Mouse (Mus musculus) thymus, adult 2 months (tissue): ENCODE measurements around the gene Pcsk6.

ENCODE experiments used
- CTCF ChIP-seq: fragments of 200-500 bp; IDR thresholded peaks from 2 replicates; pipeline ENCODE4 v1.5.1; 2012; ENCODE audit warnings: mild to moderate bottlenecking, control low read depth, low read length, moderate library complexity, borderline replicate concordance; ENCODE audit not compliant: control insufficient read depth, poor library complexity, insufficient read depth; ENCODE audit errors: extremely low read depth
- POLR2A ChIP-seq: fragments of 200-500 bp; IDR thresholded peaks from 2 replicates; pipeline ENCODE4 v1.6.1; 2012; ENCODE audit warnings: mild to moderate bottlenecking, low read length, control low read depth, moderate library complexity; ENCODE audit not compliant: control insufficient read depth, poor library complexity, insufficient read depth; ENCODE audit errors: extremely low read depth

DNA sequence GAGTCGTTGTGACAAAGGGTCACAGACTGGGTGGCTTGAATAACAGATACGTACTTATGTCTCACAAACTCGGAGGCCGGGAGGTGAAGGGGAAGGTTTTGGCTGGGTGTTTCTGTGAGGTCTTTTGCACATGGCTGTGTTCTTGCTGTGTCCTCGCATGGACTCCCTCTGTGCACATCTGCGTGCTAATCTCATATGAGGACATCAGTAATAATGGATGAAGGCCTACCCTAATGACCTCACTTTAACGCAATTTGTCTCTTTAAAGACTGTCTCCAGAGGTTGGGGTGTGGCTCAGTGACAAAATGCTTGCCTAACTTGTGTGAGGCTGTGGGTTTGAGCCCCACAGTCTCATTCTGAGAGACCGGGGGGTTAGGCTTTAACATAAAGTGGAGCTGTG lies 55.0 kb downstream of the Pcsk6 start:
- TF ChIP-seq CTCF (no peak), POLR2A (no peak)
